Mouse (Mus musculus) retina, adult 2 months (tissue): ENCODE measurements around the gene Lipk.

Source experiments
- DNase-seq: peaks from one replicate; pipeline ENCODE4 v3.0.0-alpha.2; 2012; ENCODE audit warnings: low read depth, low spot score

The Lipk gene

GRCm38 (mm10) chr19:34008002-34008401 lies at the start of gene Lipk:
Lipk (plus strand) TSS chr19:34008290.
- no peak for DNase-seq

GRCm38 (mm10) chr19:33960887-33961286 lies 47.2 kb upstream of the Lipk start, which contains the start of gene Lipf:
Lipf (plus strand) TSS chr19:33961187.
- DNase-seq, result no peak

GRCm38 (mm10) chr19:33979007-33979406 lies 29.1 kb upstream of the Lipk start:
- DNase-seq, result no peak

GRCm38 (mm10) chr19:33983043-33983442 lies 25.0 kb upstream of the Lipk start:
- no peak for DNase-seq

- DNase-seq, result no peak
Measured at GRCm38 (mm10) chr19:34021440-34022172, 13.5 kb downstream of the Lipk start.

GRCm38 (mm10) chr19:34022759-34023158 lies 14.7 kb downstream of the Lipk start:
- DNase-seq, result no peak

GRCm38 (mm10) chr19:34039731-34040130 lies 31.6 kb downstream of the Lipk start:
- DNase-seq, result no peak

GRCm38 (mm10) chr19:34043008-34043407 lies 34.9 kb downstream of the Lipk start:
- DNase-seq, result no peak

GRCm38 (mm10) chr19:34049371-34050039 lies 41.4 kb downstream of the Lipk start:
- DNase-seq, result no peak

GRCm38 (mm10) chr19:34051502-34051901 lies 43.4 kb downstream of the Lipk start:
- DNase-seq, result no peak

GRCm38 (mm10) chr19:34063547-34063946 lies 55.5 kb downstream of the Lipk start:
- DNase-seq, result no peak

- no peak for DNase-seq
Measured at GRCm38 (mm10) chr19:34064059-34064458, 56.0 kb downstream of the Lipk start.

- DNase-seq, result no peak
Measured at GRCm38 (mm10) chr19:34066779-34067472, 58.8 kb downstream of the Lipk start, which contains the start of gene Lipn. Lipn (plus strand) TSS chr19:34067358.

- no peak for DNase-seq
Measured at GRCm38 (mm10) chr19:34074239-34074638, 66.1 kb downstream of the Lipk start.

- DNase-seq, result no peak
Measured at GRCm38 (mm10) chr19:34078130-34078529, 70.0 kb downstream of the Lipk start.

- no peak for DNase-seq
Measured at GRCm38 (mm10) chr19:34089011-34089680, 81.1 kb downstream of the Lipk start.

- no peak for DNase-seq
Measured at GRCm38 (mm10) chr19:34095381-34095780, 87.3 kb downstream of the Lipk start.

GRCm38 (mm10) chr19:34096228-34096627 lies 88.1 kb downstream of the Lipk start:
- no peak for DNase-seq
